Mouse (Mus musculus) heart, embryonic 14.5 days (tissue): ENCODE measurements around the gene Polr2g. TPM values are rescaled to one million over a fixed set of nuclear protein-coding genes. Genes with fewer than 3 reads are reported as not detected.

Experiments
- ATAC-seq: fragments of 200-750 bp; cut with Nextera tagmentation; 2 replicates; pipeline ENCODE4 v1.8.0; 2017; ENCODE audit warnings: low read depth, moderate TSS enrichment; ENCODE audit not compliant: insufficient number of reproducible peaks, insufficient read depth, low FRiP score
- H3K27ac ChIP-seq, 2 experiments: fragments of 200-500 bp in 1 of 2; fragments of 300-500 bp in 1 of 2; sonication (generic) in 1 of 2; replicated peaks in 1 of 2; 2 replicates each; pipeline ENCODE4 v1.5.1; 2012 to 2014; ENCODE audit warnings: low read depth in 2 of 2, low read length in 2 of 2, control low read depth in 1 of 2, mild to moderate bottlenecking in 1 of 2, mixed read lengths in 1 of 2; ENCODE audit not compliant: control insufficient read depth in 1 of 2, insufficient read depth in 1 of 2
- H3K27me3 ChIP-seq: fragments of 300-500 bp; sonication (generic); 2 replicates; pipeline ENCODE4 v1.6.1; 2014; ENCODE audit warnings: mild to moderate bottlenecking, low read length, control low read depth; ENCODE audit not compliant: control insufficient read depth, insufficient read depth
- H3K36me3 ChIP-seq: fragments of 300-500 bp; sonication (generic); 2 replicates; pipeline ENCODE4 v1.6.1; 2014; ENCODE audit warnings: mild to moderate bottlenecking, control low read depth, low read length, mixed read lengths; ENCODE audit not compliant: control insufficient read depth, insufficient read depth
- H3K4me1 ChIP-seq, 2 experiments: fragments of 200-500 bp in 1 of 2; fragments of 300-500 bp in 1 of 2; sonication (generic) in 1 of 2; 2 replicates each; pipeline ENCODE4 v1.6.1; 2012 to 2014; ENCODE audit warnings: low read length in 2 of 2, control low read depth in 1 of 2, mixed read lengths in 1 of 2; ENCODE audit not compliant: control insufficient read depth in 2 of 2, insufficient read depth in 2 of 2
- H3K4me2 ChIP-seq: fragments of 300-500 bp; sonication (generic); 2 replicates; pipeline ENCODE4 v1.6.1; 2014; ENCODE audit warnings: mild to moderate bottlenecking, low read length
- H3K4me3 ChIP-seq, 2 experiments: fragments of 200-500 bp in 1 of 2; fragments of 300-500 bp in 1 of 2; sonication (generic) in 1 of 2; 2 replicates each; pipeline ENCODE4 v1.5.1; 2012 to 2014; ENCODE audit warnings: low read length in 2 of 2, mild to moderate bottlenecking in 2 of 2, control low read depth in 1 of 2, low read depth in 1 of 2, moderate library complexity in 1 of 2; ENCODE audit not compliant: control insufficient read depth in 1 of 2, insufficient read depth in 1 of 2
- H3K9ac ChIP-seq: fragments of 300-500 bp; sonication (generic); 2 replicates; pipeline ENCODE4 v1.6.1; 2014; ENCODE audit warnings: mild to moderate bottlenecking, low read length
- H3K9me3 ChIP-seq: fragments of 300-500 bp; sonication (generic); 2 replicates; pipeline ENCODE4 v1.6.1; 2016; ENCODE audit warnings: low read length, control low read depth; ENCODE audit not compliant: control insufficient read depth
- WGBS: fragments of 180-500 bp; shearing (Covaris S2); extraction: QIAGEN DNeasy Blood & Tissue Kit; methylation state at CpG from one replicate; pipeline ENCODE4 v1.1.7; 2014; 5-methylcytosine and 5-hydroxymethylcytosine counted together
- polyA plus RNA-seq: library from polyadenylated mRNA; unstranded; fragments of >200 nt; fragmentation: Nextera tagmentation; extraction: Ambion mirVana; gene quantifications from 2 replicates; pipeline ENCODE4 v1.2.1, GENCODE M21; 2014

Polr2g gene
- polyA plus RNA-seq, 1 experiment from 2014 or later = 146 TPM

GRCm38 (mm10) chr19:8755652-8756051, 42.7 kb downstream of the Polr2g start:
- WGBS = 48% methylated on average over 3 of the region's 3 CpGs
- H3K27ac ChIP-seq = no peak overlapping the region
- no peak for ATAC-seq
- no peaks in the 10 kb centered on the region for H3K27me3 ChIP-seq
- peaks cover 50% of the 10 kb centered on the region for H3K36me3 ChIP-seq
- 0 out of 4 replicates have a peak overlapping the region, but pooled peaks of 1 of the 2 experiments have one; percentile 96 for H3K4me3 ChIP-seq
- no peaks in the 10 kb centered on the region for H3K9me3 ChIP-seq
- H3K4me2 ChIP-seq = peak overlapping the region; percentile 75; the same call in 1 of the 2 replicates
- peaks cover 0 to 19% of the 10 kb centered on the region in 2 experiments; a peak in 2 of 4 replicates for H3K4me1 ChIP-seq
- H3K9ac ChIP-seq = no peak overlapping the region

DNA sequence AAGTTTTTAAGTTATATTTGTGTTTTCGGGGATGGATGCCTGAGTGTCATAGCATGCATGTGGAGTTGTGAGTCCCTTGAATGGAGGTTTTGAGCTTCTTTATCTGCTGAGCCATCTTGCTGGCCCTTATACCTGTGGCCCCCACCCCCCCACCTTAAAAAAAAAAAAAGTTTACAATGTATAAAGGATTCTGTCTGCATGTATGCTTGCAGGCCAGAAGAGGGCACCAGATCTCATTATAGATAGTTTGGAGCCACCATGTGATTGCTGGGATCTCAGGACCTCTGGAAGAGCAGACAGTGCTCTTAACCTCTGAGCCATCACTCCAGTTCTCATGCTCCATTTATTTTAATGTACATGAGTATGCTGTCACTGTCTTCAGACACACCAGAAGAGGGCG, 51.0 kb downstream of the Polr2g start:
- no peak for ATAC-seq
- Histone ChIP-seq H3K27me3 (no peaks in the 10 kb centered on the region), H3K4me2 (no peak overlapping the region), H3K27ac (no peak overlapping the region), H3K36me3 (peaks cover 95% of the 10 kb centered on the region), H3K4me1 (peaks cover 3 to 9% of the 10 kb centered on the region in 2 experiments; a peak in 3 of 4 replicates), H3K9me3 (no peaks in the 10 kb centered on the region), H3K9ac (no peak overlapping the region), H3K4me3 (no peak overlapping the region)
- 68% methylated on average over 2 of the region's 2 CpGs for WGBS

DNA sequence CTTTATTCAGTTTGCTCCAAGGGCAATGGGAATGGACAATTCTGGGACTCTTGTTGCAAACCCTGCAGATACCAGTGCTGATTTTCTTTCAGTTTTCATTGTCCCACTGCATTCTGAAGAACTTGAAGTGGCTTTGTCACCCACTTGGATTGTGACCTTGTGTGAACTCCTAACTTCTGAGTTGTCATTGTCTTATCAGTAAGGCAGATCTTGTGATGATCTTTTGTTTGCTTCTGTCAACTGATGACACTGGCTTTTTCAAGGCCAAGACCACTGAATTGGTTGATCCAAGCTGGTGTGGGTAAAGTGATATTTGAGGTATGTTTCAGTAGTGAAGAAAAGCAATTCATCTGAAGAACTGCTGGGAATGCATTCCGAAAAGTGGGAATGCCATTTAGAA, 53.0 kb downstream of the Polr2g start:
- H3K4me2 ChIP-seq = no peak overlapping the region
- no peaks in the 10 kb centered on the region for H3K27me3 ChIP-seq
- no peak overlapping the region for H3K4me3 ChIP-seq
- H3K27ac ChIP-seq = no peak overlapping the region
- WGBS = 95% methylated on average over 1 of the region's 1 CpGs
- H3K4me1 ChIP-seq = peaks cover 8 to 17% of the 10 kb centered on the region in 2 experiments
- H3K9ac ChIP-seq = no peak overlapping the region
- H3K36me3 ChIP-seq = peaks cover 80% of the 10 kb centered on the region
- H3K9me3 ChIP-seq = no peaks in the 10 kb centered on the region
- no peak for ATAC-seq

Other genes starting within 250 kb of the Polr2g start
- not detected in 2 replicates for gene Slc22a8, start 207.3 kb downstream of the Polr2g start, polyA plus RNA-seq
- gene Slc22a6, start 180.5 kb downstream of the Polr2g start, polyA plus RNA-seq = not detected in 2 replicates
- gene Chrm1, start 134.8 kb downstream of the Polr2g start, polyA plus RNA-seq = 0.12 TPM in 1 of 2 replicates, not detected in the other
- gene Slc3a2, start 75.2 kb downstream of the Polr2g start, polyA plus RNA-seq = 62.2 and 65.7 TPM in 2 replicates
- gene Wdr74, start 62.8 kb downstream of the Polr2g start, polyA plus RNA-seq = 49.7 and 50.5 TPM in 2 replicates
- 1.2 TPM in 1 of 2 replicates, not detected in the other for gene 1700092M07Rik, start 57.9 kb downstream of the Polr2g start, polyA plus RNA-seq
- gene Stx5a, start 57.2 kb downstream of the Polr2g start, polyA plus RNA-seq = 81.4 and 83.5 TPM in 2 replicates
- 101 and 105 TPM in 2 replicates for gene Nxf1, start 41.5 kb downstream of the Polr2g start, polyA plus RNA-seq
- gene Tmem223, start 27.6 kb downstream of the Polr2g start, polyA plus RNA-seq = 167 and 196 TPM in 2 replicates
- 59.0 and 69.7 TPM in 2 replicates for gene Tmem179b, start 24.1 kb downstream of the Polr2g start, polyA plus RNA-seq
- 10.8 and 10.9 TPM in 2 replicates for gene Taf6l, start 12.2 kb downstream of the Polr2g start, polyA plus RNA-seq
- gene Zbtb3, start 4.0 kb upstream of the Polr2g start, polyA plus RNA-seq = 3.0 and 3.2 TPM in 2 replicates
- gene Ttc9c, start 20.8 kb upstream of the Polr2g start, polyA plus RNA-seq = 27.7 and 31.8 TPM in 2 replicates
- gene Hnrnpul2, start 21.4 kb upstream of the Polr2g start, polyA plus RNA-seq = 3.9 and 5.0 TPM in 2 replicates
- gene AC129217.1, start 31.2 kb upstream of the Polr2g start, polyA plus RNA-seq = 0.43 TPM in 1 of 2 replicates, not detected in the other
- gene Bscl2, start 38.9 kb upstream of the Polr2g start, polyA plus RNA-seq = 40.6 and 45.0 TPM in 2 replicates
- 1.0 and 2.3 TPM in 2 replicates for gene Gng3, start 40.6 kb upstream of the Polr2g start, polyA plus RNA-seq
- 1.2 and 1.3 TPM in 2 replicates for gene Lrrn4cl, start 52.2 kb upstream of the Polr2g start, polyA plus RNA-seq
- 118 and 123 TPM in 2 replicates for gene Ubxn1, start 72.9 kb upstream of the Polr2g start, polyA plus RNA-seq
- gene Uqcc3, start 82.3 kb upstream of the Polr2g start, polyA plus RNA-seq = 67.4 and 78.2 TPM in 2 replicates
- gene Lbhd1, start 85.2 kb upstream of the Polr2g start, polyA plus RNA-seq = 48.3 and 51.5 TPM in 2 replicates
- gene Gm49403, start 85.4 kb upstream of the Polr2g start, polyA plus RNA-seq = not detected in 2 replicates
- 53.7 and 55.8 TPM in 2 replicates for gene 1810009A15Rik, start 90.3 kb upstream of the Polr2g start, polyA plus RNA-seq
- not detected in 2 replicates for gene Gm49416, start 90.3 kb upstream of the Polr2g start, polyA plus RNA-seq
- 18.2 TPM in 2 replicates for gene Ints5, start 94.4 kb upstream of the Polr2g start, polyA plus RNA-seq
- gene Ganab, start 99.5 kb upstream of the Polr2g start, polyA plus RNA-seq = 48.0 and 54.6 TPM in 2 replicates
- 27.8 and 34.2 TPM in 2 replicates for gene B3gat3, start 121.8 kb upstream of the Polr2g start, polyA plus RNA-seq
- 0.94 and 1.6 TPM in 2 replicates for gene Rom1, start 130.8 kb upstream of the Polr2g start, polyA plus RNA-seq
- 9.0 TPM in 2 replicates for gene Eml3, start 131.0 kb upstream of the Polr2g start, polyA plus RNA-seq
- gene Mta2, start 143.3 kb upstream of the Polr2g start, polyA plus RNA-seq = 19.8 and 26.5 TPM in 2 replicates
- gene Tut1, start 155.3 kb upstream of the Polr2g start, polyA plus RNA-seq = 14.5 and 15.6 TPM in 2 replicates
- gene Eef1g, start 168.5 kb upstream of the Polr2g start, polyA plus RNA-seq = 234 and 253 TPM in 2 replicates
- 29.4 and 30.6 TPM in 2 replicates for gene Ahnak, start 190.7 kb upstream of the Polr2g start, polyA plus RNA-seq